Mouse (Mus musculus) ovary, postnatal 14 days (tissue): ENCODE measurements around the gene Trim25.
"Not testable (repeated sequence)": the region's sequence is repeated elsewhere in the genome, so short reads cannot be mapped to it uniquely, and the experiment has no call there.

Source experiments
- DNase-seq: peaks from one replicate; pipeline ENCODE4 v3.0.0; 2022; ENCODE audit warnings: low spot score

The Trim25 gene

DNA sequence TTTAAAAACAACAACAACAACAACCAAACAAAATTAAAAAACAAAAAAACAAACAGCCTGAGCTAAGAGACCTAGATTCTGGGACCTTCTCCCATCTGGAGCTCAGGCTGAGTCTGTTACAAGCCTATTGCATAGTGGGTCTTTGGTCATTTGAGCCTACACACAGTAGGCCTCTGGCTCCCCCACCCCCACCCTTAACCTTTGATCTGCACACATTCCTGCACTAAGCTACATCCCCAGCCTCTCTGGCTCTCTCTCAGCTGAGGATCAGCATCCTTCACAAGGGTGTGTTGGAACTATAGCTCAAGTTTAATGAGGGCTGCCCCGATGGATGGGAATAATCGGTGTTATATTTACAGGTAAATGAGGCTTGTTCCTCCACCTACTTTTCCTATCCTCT is 3.6 kb upstream of the Trim25 start:
- DNase-seq: no peak

DNA sequence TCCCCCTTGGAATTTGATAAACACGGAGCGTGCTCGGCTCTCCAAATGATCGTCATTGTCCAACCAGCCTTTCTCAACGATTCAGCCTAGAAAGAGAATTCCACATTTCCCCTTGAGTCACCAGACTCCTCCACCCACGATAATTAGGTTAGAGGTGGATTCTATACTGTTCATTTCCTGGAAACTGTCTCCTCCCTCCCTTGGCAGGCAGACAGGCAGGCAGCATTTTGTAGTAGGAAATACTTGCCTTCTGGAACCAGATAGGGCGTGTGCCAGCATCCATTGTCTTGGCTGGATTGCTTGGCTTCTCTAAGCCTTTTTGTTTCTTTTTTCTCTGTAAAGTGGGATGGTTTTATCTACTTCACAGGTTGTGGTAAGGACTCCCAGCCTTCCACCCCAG is 2.7 kb upstream of the Trim25 start:
- DNase-seq: no peak

DNA sequence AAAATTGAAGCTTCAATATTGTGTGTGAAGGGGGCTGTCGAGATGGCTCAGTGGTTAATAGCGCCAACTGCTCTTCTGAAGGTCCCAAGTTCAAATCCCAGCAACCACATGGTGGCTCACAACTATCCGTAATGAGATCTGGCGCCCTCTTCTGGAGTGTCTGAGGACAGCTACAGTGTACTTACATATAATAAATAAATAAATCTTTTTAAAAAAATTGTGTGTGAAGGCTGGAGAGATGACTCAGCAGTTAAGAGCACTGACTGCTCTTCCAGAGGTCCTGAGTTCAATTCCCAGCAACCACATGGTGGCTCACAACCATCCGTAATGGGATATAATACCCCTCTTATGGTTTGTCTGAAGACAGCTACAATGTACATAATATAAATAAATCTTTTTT is 1.8 kb upstream of the Trim25 start:
- not testable (repeated sequence) for DNase-seq

- no peak for DNase-seq
These were observed 770 bp upstream of the Trim25 start for GRCm38 (mm10) chr11:88998406-88998805.

DNA sequence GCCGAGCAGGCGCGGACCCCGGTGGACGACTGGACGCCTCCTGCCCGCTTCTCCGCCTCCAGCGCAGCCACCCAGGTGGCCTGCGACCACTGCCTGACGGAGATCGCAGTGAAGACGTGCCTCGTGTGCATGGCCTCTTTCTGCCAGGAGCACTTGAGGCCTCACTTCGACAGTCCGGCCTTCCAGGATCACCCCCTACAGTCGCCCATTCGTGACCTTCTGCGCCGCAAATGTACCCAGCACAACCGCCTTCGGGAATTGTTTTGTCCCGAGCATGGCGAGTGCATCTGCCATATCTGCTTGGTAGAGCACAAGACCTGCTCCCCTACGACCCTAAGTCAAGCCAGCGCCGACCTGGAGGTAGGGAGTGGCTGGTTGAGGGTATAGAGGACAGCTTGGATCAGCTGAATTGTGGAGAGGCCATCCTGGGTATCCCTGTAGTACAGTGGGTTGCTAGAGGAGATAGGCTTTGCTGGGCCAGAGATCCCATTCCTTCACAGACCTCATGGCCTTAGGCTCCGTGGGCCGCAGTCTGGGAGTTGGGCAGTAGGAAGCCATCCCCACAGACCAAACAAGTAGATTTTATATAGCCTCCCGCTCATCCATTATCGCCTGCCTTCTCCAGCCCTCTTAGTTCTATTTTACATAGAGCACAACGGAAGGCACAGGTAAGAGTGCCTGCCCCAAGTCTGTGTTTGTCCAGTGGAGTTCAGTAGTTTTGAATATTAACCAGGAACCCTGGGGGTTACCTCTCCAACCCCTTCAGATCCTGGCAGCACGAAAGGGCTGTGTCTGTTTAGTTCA is 749 bp downstream of the Trim25 start:
- DNase-seq: no peak

GRCm38 (mm10) chr11:89000527-89000819 is 1.3 kb downstream of the Trim25 start:
- DNase-seq: no peak

GRCm38 (mm10) chr11:89001569-89001968 is 2.4 kb downstream of the Trim25 start:
- no peak for DNase-seq

- no peak for DNase-seq
These were observed 2.9 kb downstream of the Trim25 start for GRCm38 (mm10) chr11:89002068-89002467.

DNA sequence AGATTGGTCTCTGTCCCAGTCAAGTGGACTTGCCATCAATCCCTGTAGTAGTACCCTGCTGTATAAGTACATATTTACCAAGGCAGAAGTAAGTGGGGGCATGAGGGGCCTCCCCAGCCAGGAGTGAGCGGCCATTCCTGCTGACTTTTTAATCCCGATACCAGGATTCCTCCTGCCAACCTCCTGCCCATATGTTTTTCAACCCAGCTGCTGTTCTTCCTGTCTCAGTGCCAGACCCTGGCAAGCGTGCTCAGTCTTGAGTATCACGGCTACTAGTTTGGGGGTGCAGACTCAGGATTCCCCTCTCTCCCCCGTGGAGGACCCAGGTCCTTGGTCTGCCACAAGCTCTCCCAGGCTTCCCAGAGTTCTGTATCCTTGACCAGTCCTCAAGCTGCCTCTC is 3.4 kb downstream of the Trim25 start:
- DNase-seq: no peak

- no peak for DNase-seq
These were observed 3.9 kb downstream of the Trim25 start for GRCm38 (mm10) chr11:89003078-89003477.

DNA sequence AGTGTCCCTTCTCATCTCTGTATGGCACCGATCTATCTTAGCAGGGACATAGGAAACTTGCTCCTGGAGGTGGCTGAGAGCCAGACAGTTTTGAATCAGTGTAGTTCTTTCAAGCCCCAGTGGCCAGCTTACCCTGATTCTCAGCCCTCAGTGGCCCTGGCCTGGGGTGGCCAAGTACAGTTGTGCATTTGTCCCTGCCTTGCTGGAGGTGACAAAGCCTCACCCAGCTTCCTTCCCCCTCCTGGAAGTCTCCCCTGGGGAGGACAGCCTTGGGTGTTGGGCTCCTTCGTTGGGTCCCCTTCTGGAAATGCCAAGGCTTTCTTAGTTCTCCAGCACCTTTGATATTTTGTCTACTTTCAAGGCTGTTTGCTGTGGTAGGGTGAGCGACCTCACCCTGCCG is 4.5 kb downstream of the Trim25 start:
- DNase-seq: no peak

- DNase-seq: no peak
These were observed 6.3 kb downstream of the Trim25 start for GRCm38 (mm10) chr11:89005473-89005872.

DNA sequence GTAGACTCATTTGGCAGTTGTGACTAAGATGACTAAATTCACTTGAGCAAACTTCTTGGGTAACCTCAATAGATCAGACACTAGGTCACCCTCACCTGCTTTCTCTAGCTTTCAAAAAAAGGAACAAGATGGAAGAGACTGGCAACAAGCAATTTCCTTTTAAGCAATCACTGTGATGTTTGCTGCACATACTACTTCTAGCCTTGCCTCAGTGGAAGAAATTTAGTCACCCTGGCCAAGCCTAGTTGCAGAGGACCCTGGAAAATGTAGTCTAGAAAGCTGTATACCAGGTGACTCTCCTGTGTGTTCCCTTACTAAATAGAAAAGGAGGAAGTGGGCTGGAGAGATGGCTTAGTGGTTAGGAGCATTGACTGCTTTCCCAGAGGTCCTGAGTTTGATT is 7.2 kb downstream of the Trim25 start:
- no peak for DNase-seq

GRCm38 (mm10) chr11:89007582-89007981 is 8.4 kb downstream of the Trim25 start:
- DNase-seq: no peak

DNA sequence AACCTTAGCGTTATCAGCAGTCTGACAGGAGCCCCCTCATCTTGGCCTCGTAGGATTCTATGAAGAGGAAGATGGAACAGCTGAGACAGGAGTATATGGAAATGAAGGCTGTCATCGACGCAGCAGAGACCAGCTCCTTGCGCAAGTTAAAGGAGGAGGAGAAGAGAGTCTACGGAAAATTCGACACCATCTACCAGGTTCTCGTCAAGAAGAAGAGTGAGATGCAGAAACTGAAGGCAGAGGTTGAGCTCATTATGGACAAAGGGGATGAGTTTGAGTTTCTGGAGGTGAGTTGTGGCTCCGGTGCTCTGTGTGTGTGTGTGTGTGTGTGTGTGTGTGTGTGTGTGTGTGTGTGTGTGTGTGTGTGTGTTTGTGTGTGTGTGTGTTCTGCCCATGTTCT is 9.9 kb downstream of the Trim25 start:
- no peak for DNase-seq

DNA sequence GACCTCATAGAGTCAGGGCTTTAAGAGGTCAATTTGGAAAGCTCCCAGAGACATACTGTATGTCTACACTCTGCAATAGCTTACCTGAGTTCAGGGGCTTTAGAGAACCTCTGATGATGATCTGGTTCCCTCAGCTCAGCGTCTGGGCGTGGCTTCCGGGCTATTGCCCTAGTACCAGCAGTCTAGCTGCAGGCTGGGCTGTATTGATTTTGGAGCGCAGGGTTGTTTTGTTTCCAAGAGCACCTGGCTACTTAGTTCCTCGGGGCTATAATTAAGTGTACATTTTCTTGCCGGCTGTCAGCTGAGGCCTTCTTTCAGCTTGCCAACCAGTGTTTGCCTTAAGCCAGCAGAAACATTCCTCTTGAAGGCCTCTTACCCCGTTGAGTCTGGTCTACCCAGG is 10.3 kb downstream of the Trim25 start:
- DNase-seq: no peak

DNA sequence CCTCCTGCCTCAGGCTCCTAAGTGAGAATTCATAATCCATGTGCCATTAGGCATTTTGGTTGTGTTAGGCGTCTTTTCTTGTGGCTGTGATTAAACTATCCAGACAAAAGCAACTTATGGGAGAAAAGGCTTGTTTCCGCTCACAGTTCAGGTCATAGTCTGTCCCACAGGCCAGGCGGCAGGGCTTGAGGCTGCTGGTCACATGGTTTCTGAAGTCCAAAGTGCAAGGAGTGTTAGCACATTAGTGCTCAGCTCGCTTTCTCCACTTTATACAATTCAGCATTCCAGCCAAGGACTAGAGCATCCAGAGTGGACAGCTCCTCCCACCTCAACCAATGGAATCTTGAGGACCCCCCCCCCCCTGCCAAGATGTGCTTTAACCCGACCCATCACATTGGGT is 13.1 kb downstream of the Trim25 start:
- no peak for DNase-seq

- no peak for DNase-seq
These were observed 18.5 kb downstream of the Trim25 start for GRCm38 (mm10) chr11:89017514-89018182.

DNA sequence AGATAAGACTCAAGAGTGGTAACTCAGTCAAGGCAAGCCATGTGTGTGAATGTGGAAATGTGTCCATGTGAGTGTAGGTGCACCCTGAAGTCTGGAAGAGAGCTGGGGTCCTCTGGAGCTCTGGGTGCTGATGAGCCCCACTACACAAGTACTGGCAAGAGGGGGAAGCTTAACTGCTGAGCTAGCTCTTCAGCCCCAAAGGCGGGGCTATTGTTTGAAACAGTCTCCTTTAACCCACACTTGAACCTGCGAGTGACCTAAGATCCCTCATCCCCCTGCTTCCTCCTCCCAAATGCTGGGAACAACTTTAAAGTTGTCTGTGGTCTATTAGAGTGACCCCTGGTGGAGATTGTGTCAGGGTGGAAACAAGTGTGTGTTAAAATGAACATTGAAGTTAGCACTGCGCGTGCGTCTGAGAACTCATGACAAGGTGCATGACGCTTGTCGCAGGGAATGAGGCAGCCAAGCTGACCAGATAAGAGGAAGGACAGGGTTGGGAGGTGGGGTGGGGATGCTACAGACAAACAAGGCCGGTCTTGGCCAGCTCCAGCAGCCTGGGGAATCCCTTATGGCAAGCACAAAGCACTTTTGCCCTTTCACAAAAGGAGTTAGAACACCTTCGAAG is 21.6 kb downstream of the Trim25 start:
- no peak for DNase-seq

- DNase-seq: no peak
These were observed 22.5 kb downstream of the Trim25 start for GRCm38 (mm10) chr11:89021687-89022086.

DNA sequence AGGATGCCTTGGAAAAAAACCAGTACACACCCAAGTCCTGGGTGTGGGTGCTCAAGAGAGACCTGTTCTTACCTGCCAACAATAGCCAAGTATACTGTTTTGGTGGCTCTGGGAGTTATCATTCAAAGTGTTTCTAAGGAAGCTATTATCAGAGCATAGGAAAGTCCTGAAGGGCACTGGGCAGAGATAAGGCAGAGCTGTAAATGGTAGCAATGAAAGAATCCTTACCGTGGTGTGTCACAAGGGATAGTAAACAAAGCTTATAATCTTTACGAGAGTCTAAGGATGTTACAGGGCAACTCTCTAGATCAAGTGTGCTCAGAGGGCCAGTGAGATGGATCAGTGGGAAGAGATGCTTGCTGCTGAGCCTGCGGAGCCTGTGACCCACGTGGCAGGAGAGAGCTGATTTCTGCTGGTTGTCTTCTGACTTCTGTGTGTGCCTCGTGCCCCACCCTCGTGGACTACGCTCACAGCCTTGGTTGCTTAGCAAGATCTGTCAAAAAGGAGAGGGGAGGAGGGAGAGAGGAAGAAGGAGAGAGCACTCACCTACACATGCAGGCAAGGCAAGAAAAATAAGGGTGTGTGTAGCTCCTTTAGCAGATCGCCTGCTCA is 23.1 kb downstream of the Trim25 start:
- DNase-seq: no peak

DNA sequence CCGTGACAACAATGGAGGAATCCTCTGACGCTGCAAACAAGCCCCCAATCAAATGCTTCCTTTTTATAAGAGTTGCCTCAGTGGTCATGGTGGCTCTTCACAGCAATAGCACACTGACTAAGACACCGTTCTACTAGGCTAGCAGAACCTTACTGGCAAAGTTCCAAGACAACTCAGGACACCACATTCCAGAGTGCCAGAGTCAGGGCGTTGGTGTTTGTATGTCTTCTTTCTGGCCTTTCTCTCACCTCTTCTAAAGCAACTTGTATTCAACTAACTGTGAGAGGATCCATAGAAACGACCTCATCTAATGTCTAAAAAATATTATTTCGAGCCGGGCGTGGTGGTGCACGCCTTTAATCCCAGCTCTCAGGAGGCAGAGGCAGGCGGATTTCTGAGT is 24.3 kb downstream of the Trim25 start:
- DNase-seq: no peak
